Mouse (Mus musculus): ENCODE results near the gene Jund.

GRCm38 (mm10) chr8:70742981-70743655 lies 44.4 kb downstream of the Jund start:
- TF ChIP-seq CTCF (IDR thresholded peaks at IDR 0.05; ENCODE audit: low read depth, low read length) = no peak
- no peak for TF ChIP-seq POLR2A (IDR thresholded peaks at IDR 0.05; ENCODE audit: borderline replicate concordance, low read depth, low read length)

All from bone marrow macrophage, adult 2 months (primary cell).